Mouse (Mus musculus) lung, postnatal 0 days (tissue): ENCODE data around the gene Fermt1. TPM values are rescaled to one million over a fixed set of nuclear protein-coding genes. Genes with fewer than 3 reads are reported as not detected.

Experiments used
- ATAC-seq: fragments of 200-750 bp; cut with Nextera tagmentation; 2 replicates; pipeline ENCODE4 v1.8.0; 2017; ENCODE audit warnings: moderate library complexity
- DNase-seq: peaks from one replicate; pipeline ENCODE4 v3.0.0-alpha.2; 2016; ENCODE audit warnings: low spot score
- H3K27ac ChIP-seq: fragments of 300-500 bp; sonication (generic); 2 replicates; pipeline ENCODE4 v1.5.1; 2014; ENCODE audit warnings: antibody characterized with exemption, mild to moderate bottlenecking, low read length, mixed read lengths
- H3K27me3 ChIP-seq: fragments of 300-500 bp; sonication (generic); replicated peaks from 2 replicates; pipeline ENCODE4 v1.6.1; 2014; ENCODE audit warnings: low read length, mixed read lengths; ENCODE audit not compliant: insufficient read depth
- H3K36me3 ChIP-seq: fragments of 300-500 bp; sonication (generic); 2 replicates; pipeline ENCODE4 v1.6.1; 2014; ENCODE audit warnings: low read length, mixed read lengths; ENCODE audit not compliant: insufficient read depth
- H3K4me1 ChIP-seq: fragments of 300-500 bp; sonication (generic); 2 replicates; pipeline ENCODE4 v1.6.1; 2014; ENCODE audit warnings: antibody characterized with exemption, low read depth, low read length, mixed read lengths; ENCODE audit not compliant: insufficient read depth
- H3K4me2 ChIP-seq: fragments of 300-500 bp; sonication (generic); replicated peaks from 2 replicates; pipeline ENCODE4 v1.6.1; 2014; ENCODE audit warnings: low read depth, mild to moderate bottlenecking, low read length, moderate library complexity, mixed read lengths
- H3K4me3 ChIP-seq: fragments of 300-500 bp; sonication (generic); 2 replicates; pipeline ENCODE4 v1.5.1; 2014; ENCODE audit warnings: low read depth, low read length
- H3K9ac ChIP-seq: fragments of 300-500 bp; sonication (generic); replicated peaks from 2 replicates; pipeline ENCODE4 v1.6.1; 2014; ENCODE audit warnings: low read depth, mild to moderate bottlenecking
- H3K9me3 ChIP-seq: fragments of 300-500 bp; sonication (generic); 2 replicates; pipeline ENCODE4 v1.6.1; 2016; ENCODE audit warnings: low read length, mixed read lengths
- CTCF ChIP-seq: IDR thresholded peaks from 2 replicates; pipeline ENCODE4 v1.5.1; 2016; ENCODE audit warnings: antibody characterized with exemption, mild to moderate bottlenecking
- EP300 ChIP-seq: IDR thresholded peaks from 2 replicates; pipeline ENCODE4 v1.6.1; 2016; ENCODE audit warnings: antibody characterized with exemption, mild to moderate bottlenecking, control low read depth
- WGBS: fragments of 180-500 bp; shearing (Covaris S2); extraction: QIAGEN DNeasy Blood & Tissue Kit; methylation state at CpG from one replicate; pipeline ENCODE4 v1.1.7; 2014; 5-methylcytosine and 5-hydroxymethylcytosine counted together
- polyA plus RNA-seq: library from polyadenylated mRNA; unstranded; fragments of >200 nt; fragmentation: Nextera tagmentation; extraction: Ambion mirVana; gene quantifications from 2 replicates; pipeline ENCODE4 v1.2.1, GENCODE M21; 2015

Fermt1 gene
- polyA plus RNA-seq, 1 experiment from 2014 or later: 1.5 TPM

DNA sequence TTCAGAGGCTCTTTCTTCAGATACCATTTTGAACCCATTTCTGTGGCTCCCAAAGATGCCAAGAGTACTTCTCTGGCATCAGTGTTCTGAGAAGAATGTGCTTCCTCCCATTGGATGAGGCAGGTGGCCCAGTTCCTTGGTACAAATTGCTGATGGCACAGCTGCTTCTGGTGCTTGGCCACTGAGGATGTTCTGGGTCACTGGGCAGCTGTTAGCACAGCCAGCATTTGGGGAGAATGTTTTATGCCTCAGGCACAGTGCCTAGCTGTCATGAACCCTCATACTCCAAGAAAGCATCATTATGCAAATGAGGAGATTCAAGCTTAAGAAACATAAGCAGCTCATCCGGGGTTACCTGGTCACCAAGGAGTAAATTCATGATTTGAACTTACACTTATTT lies 12.1 kb upstream of the Fermt1 start:
- no peak overlapping the region for H3K4me3 ChIP-seq
- DNase-seq: no peak
- H3K4me2 ChIP-seq: no peak overlapping the region
- no peak overlapping the region for H3K27ac ChIP-seq
- no peaks in the 10 kb centered on the region for H3K36me3 ChIP-seq
- H3K9ac ChIP-seq: no peak overlapping the region
- WGBS: 62% methylated on average over 1 of the region's 1 CpGs
- H3K4me1 ChIP-seq: no peaks in the 10 kb centered on the region
- no peaks in the 10 kb centered on the region for H3K27me3 ChIP-seq
- no peaks in the 10 kb centered on the region for H3K9me3 ChIP-seq
- ATAC-seq: no peak
- TF ChIP-seq EP300 (no peak), CTCF (no peak)

DNA sequence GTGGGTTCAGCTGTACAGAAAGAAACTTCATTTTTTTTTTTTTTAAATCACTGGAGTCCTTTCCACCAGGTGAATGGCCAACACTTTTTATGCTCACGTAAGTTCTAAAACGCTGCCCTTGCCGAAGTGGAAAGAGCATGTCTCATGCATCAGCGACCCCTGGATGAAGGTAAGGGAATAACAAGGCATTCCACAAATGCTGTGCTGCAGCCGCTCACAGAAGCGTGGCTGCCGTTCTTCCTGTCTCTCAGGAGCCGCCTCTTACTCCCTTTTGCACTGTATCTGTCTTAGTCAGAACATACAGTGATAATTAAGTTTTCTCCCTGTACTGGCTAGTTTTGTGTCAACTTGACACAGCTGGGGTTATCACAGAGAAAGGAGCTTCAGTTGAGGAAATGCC lies 6.5 kb upstream of the Fermt1 start:
- DNase-seq (peak; percentile 66), ATAC-seq (0 out of 2 replicates have a peak, but pooled peaks have one; percentile 17)
- 2% methylated on average over 8 of the region's 8 CpGs for WGBS
- Histone ChIP-seq H3K4me3 (no peak overlapping the region), H3K27me3 (no peaks in the 10 kb centered on the region), H3K4me2 (no peak overlapping the region), H3K9ac (no peak overlapping the region), H3K36me3 (no peaks in the 10 kb centered on the region), H3K9me3 (no peaks in the 10 kb centered on the region), H3K4me1 (no peaks in the 10 kb centered on the region), H3K27ac (no peak overlapping the region)
- no peak for TF ChIP-seq EP300
- peak; percentile 81 for TF ChIP-seq CTCF

DNA sequence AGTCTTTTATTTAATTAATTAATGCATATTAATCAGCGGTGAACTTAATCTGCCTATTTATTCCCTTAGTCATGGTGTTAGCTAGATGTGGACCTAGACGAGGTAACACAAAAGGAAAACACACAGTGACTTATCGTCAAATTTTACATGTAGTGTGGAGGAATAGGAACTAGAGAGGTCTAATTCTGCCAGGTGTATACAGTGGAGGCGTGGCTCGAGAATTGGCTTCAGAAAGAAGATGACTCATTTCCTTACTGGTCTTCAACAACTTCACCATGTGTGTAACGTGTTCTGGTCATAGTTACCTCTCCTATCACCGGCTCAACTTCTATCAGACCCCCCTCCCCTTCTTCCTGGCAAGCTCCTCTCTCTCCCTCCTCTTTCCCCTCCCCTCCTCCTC lies 2.5 kb upstream of the Fermt1 start:
- Histone ChIP-seq H3K27ac (no peak overlapping the region), H3K27me3 (peaks cover 20% of the 10 kb centered on the region)

DNA sequence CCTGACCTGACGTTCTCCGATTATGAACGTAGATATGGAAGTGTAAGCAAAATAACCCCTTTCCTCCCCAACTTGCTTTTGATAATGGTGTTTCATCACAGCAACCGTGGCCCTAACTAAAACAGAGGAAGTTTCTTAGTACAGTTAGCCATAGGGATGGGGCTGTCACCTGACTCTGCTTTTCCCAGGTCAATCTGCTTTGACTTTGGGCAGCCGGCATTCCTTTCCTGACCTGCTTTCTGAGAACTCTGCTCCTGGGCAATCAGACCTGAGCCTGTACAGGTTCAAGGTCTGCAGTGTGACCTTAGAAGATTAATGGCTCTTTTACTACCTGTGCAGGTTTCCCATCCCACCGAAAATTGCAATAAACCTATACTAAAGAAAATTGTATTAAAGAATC lies 1.3 kb upstream of the Fermt1 start:
- Histone ChIP-seq H3K36me3 (no peaks in the 10 kb centered on the region), H3K9me3 (no peaks in the 10 kb centered on the region), H3K4me3 (no peak overlapping the region), H3K27me3 (peaks cover 20% of the 10 kb centered on the region), H3K4me2 (no peak overlapping the region), H3K4me1 (no peaks in the 10 kb centered on the region), H3K9ac (no peak overlapping the region), H3K27ac (no peak overlapping the region)
- ATAC-seq (no peak), DNase-seq (no peak)
- TF ChIP-seq CTCF (no peak), EP300 (no peak)
- 59% methylated on average over 6 of the region's 6 CpGs for WGBS

More for the DNA sequence above, 2.5 kb upstream of the Fermt1 start:
- Histone ChIP-seq H3K4me3 (no peak overlapping the region), H3K9ac (no peak overlapping the region), H3K4me1 (no peaks in the 10 kb centered on the region), H3K36me3 (no peaks in the 10 kb centered on the region), H3K9me3 (no peaks in the 10 kb centered on the region), H3K4me2 (no peak overlapping the region)
- TF ChIP-seq EP300 (no peak), CTCF (no peak)
- ATAC-seq: no peak
- 73% methylated on average over 7 of the region's 7 CpGs for WGBS
- DNase-seq: no peak

DNA sequence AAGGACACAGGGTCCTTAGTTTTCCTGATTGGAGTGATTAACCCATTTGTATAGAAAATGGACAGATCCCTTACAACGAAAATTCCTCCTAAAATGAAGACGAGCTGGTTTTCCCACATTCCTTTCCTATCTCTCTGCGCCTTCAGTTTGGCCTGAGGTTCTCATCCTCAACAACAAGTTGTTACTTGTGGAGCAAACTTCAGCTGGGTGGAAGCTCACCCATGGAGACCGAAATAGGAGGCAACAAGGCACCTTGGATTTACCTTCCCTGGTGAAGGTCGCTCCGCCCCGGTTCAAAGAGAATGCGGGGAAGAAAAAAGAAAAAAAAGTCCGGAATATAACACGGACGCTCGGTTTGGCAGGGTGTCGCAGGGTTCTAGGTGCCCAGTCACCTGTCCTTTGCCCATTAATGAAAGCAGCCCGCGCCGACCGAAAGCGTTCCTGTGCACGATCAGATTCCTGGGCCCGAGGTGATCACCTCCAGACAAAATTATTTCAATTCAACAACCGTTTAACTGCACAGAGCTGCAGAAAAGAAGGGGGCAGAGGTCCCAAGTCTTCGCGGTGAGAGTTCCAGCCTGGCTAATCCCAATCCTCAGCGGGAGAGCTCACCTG lies 888 bp downstream of the Fermt1 start:
- no peak for TF ChIP-seq CTCF
- no peak for TF ChIP-seq EP300
- no peak for ATAC-seq
- Histone ChIP-seq H3K9me3 (no peaks in the 10 kb centered on the region), H3K27me3 (peaks cover 20% of the 10 kb centered on the region), H3K4me3 (peak overlapping the region; percentile 28), H3K36me3 (no peaks in the 10 kb centered on the region), H3K4me2 (peak overlapping the region; percentile 58), H3K4me1 (no peaks in the 10 kb centered on the region), H3K27ac (no peak overlapping the region), H3K9ac (no peak overlapping the region)
- DNase-seq: no peak
- whole genome bisulfite sequencing: 8% methylated on average over 24 of the region's 24 CpGs

DNA sequence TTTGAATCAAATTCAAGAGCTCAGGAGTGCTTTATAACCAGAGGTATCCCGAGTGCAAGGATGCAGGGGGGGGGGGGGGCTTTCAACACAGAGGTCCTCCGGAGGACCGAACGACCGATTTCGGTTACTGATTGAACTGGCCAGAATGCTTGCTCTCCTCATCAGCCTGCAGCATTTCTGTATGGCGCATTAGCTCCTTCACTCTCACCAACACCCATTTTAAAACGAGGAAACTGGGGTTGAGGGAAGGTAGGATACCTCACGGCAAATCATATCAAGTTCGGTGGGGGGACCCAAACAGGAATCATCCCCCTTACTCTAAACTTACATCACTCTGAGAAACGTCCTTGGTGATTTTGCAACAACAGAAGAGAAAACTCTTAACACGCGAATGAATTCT lies 1.7 kb downstream of the Fermt1 start:
- no peaks in the 10 kb centered on the region for H3K36me3 ChIP-seq
- H3K4me1 ChIP-seq: no peaks in the 10 kb centered on the region
- no peak for ATAC-seq
- WGBS: 20% methylated on average over 13 of the region's 13 CpGs
- H3K9me3 ChIP-seq: no peaks in the 10 kb centered on the region
- DNase-seq: no peak
- no peak overlapping the region for H3K27ac ChIP-seq
- H3K9ac ChIP-seq: no peak overlapping the region
- TF ChIP-seq EP300 (no peak), CTCF (no peak)
- H3K4me2 ChIP-seq: no peak overlapping the region
- H3K27me3 ChIP-seq: peaks cover 20% of the 10 kb centered on the region
- H3K4me3 ChIP-seq: no peak overlapping the region

DNA sequence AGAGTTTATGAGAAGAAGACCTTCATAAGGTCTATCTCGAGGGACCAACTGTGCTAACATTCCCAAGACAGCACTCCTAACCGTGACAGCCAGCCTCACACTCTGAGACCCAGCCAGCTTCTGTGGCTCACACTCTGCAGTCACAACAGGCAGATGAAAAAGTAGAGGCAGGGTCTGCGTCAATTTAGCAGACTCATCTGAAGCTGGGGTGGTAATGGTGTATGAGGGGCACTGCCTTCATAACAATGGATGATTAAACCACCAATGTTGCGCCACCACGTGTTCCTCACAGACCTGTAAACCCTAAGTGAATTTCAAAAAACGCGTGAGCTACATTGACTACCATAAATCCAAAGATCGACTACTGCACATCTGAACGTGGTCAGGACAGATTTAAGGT lies 2.1 kb downstream of the Fermt1 start:
- WGBS: 41% methylated on average over 9 of the region's 9 CpGs
- no peaks in the 10 kb centered on the region for H3K9me3 ChIP-seq
- H3K4me1 ChIP-seq: no peaks in the 10 kb centered on the region
- no peak overlapping the region for H3K9ac ChIP-seq
- H3K27me3 ChIP-seq: peaks cover 20% of the 10 kb centered on the region
- no peak for ATAC-seq
- no peak for DNase-seq
- TF ChIP-seq CTCF (no peak), EP300 (no peak)
- H3K27ac ChIP-seq: no peak overlapping the region
- H3K4me2 ChIP-seq: no peak overlapping the region
- H3K36me3 ChIP-seq: no peaks in the 10 kb centered on the region
- no peak overlapping the region for H3K4me3 ChIP-seq
